Mouse (Mus musculus): Measurements from ENCODE around the gene Daam2. TPM values are rescaled to one million over a fixed set of nuclear protein-coding genes. Genes with fewer than 3 reads are reported as not detected.
A peak's percentile ranks its signal among the peaks of the same experiment; 100 is the strongest.

Daam2 gene
- polyA plus RNA-seq, 1 experiment = 8.7 TPM

DNA sequence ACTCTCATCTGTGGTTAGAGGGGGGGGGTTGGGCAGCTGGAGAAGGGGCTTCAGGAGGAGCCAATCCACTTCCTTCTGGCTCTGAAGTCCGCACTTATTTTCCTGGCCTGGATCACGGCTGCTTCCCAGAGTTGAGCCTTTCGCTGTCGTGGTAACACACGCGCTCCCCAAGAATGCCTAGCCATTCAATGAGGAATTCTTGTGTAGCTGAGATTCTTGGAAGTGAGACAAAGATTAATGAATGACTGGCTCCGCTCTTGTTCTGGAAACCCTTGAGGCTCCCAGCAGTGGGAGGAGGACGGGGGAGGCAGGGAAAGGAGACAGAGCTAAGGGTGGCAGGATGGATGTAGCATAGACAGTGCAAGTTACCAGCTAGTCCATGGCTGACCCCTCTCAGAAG lies 24.9 kb downstream of the Daam2 start:
- no peak for DNase-seq

GRCm38 (mm10) chr17:49535580-49535979 lies 28.6 kb downstream of the Daam2 start:
- H3K4me3 ChIP-seq (replicated peaks; ENCODE audit: extremely low read depth, low read depth, low read length) = no peak overlapping the region
- peaks cover 2% of the 10 kb centered on the region; the same call in 1 of the 2 replicates for H3K4me1 ChIP-seq (ENCODE audit: control insufficient read depth, insufficient read depth, low read length)
- TF ChIP-seq POLR2A (IDR thresholded peaks at IDR 0.05; ENCODE audit: borderline replicate concordance, extremely low read depth, low read depth, low read length) (no peak), CTCF (IDR thresholded peaks at IDR 0.05; ENCODE audit: insufficient read depth, low read length) (no peak)
- 31% methylated on average over 4 of the region's 4 CpGs for WGBS
- DNase-seq = no peak

More for the DNA sequence above, 24.9 kb downstream of the Daam2 start:
- Histone ChIP-seq H3K4me3 (replicated peaks; ENCODE audit: extremely low read depth, low read depth, low read length) (no peak overlapping the region), H3K4me1 (ENCODE audit: control insufficient read depth, insufficient read depth, low read length) (peaks cover 2% of the 10 kb centered on the region; the same call in 1 of the 2 replicates)
- 37% methylated on average over 8 of the region's 8 CpGs for WGBS
- TF ChIP-seq CTCF (IDR thresholded peaks at IDR 0.05; ENCODE audit: insufficient read depth, low read length) (no peak), POLR2A (IDR thresholded peaks at IDR 0.05; ENCODE audit: borderline replicate concordance, extremely low read depth, low read depth, low read length) (no peak)

- TF ChIP-seq CTCF (IDR thresholded peaks at IDR 0.05; ENCODE audit: insufficient read depth, low read length) (no peak), POLR2A (IDR thresholded peaks at IDR 0.05; ENCODE audit: borderline replicate concordance, extremely low read depth, low read depth, low read length) (no peak)
- H3K4me1 ChIP-seq (ENCODE audit: control insufficient read depth, insufficient read depth, low read length) = peaks cover under 1% of the 10 kb centered on the region; the same call in 1 of the 2 replicates
- WGBS = 45% methylated on average over 9 of the region's 9 CpGs
- DNase-seq = no peak
- H3K4me3 ChIP-seq (replicated peaks; ENCODE audit: extremely low read depth, low read depth, low read length) = no peak overlapping the region
Measured at GRCm38 (mm10) chr17:49534267-49534719, 29.9 kb downstream of the Daam2 start.

DNA sequence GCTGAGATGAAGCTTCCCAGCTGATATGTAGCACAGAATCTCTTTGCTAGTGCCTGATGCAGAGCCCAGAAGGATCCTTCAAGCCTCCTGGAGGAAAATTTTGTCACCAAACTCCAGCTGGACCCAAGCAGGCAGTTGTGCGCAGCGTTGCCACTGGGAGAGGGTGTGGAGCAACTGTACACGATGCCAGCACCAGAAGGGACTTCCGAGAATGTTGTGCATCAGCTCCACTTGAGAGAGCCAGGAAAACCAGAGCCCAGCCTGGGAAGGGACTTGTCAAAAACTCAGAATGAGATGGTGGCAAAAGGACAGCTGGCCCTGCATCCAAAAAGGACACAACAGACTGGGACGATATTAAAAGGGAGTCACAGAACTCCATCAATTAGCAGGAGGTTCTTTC lies 32.5 kb downstream of the Daam2 start:
- no peak for TF ChIP-seq CTCF (IDR thresholded peaks at IDR 0.05; ENCODE audit: insufficient read depth, low read length)
- TF ChIP-seq POLR2A (IDR thresholded peaks at IDR 0.05; ENCODE audit: borderline replicate concordance, extremely low read depth, low read depth, low read length) = no peak
- no peak overlapping the region for H3K4me3 ChIP-seq (replicated peaks; ENCODE audit: extremely low read depth, low read depth, low read length)
- 64% methylated on average over 5 of the region's 5 CpGs for WGBS
- no peaks in the 10 kb centered on the region for H3K4me1 ChIP-seq (ENCODE audit: control insufficient read depth, insufficient read depth, low read length)
- DNase-seq = no peak

DNA sequence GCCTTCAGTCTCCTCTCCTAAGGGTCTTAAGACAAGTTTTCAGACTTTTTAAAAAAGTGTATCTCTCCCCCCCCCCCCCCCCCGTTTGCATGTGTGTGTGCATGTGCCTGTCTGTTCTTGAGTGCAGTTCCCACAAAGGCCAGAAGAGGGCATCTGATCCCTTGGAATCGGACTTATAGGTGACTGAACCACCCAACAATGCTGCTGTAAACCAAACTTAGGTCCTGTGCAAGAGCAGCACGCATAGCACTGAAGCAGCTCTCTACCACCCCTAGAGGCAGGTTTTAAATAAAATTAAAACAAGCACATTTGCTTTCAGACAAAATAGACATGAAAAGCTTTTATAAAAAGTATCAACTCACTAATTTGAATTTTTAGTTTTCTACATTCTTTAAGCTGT lies 33.9 kb downstream of the Daam2 start:
- Histone ChIP-seq H3K4me1 (ENCODE audit: control insufficient read depth, insufficient read depth, low read length) (no peaks in the 10 kb centered on the region), H3K4me3 (replicated peaks; ENCODE audit: extremely low read depth, low read depth, low read length) (no peak overlapping the region)
- 27% methylated on average over 3 of the region's 3 CpGs for WGBS
- no peak for TF ChIP-seq POLR2A (IDR thresholded peaks at IDR 0.05; ENCODE audit: borderline replicate concordance, extremely low read depth, low read depth, low read length)
- TF ChIP-seq CTCF (IDR thresholded peaks at IDR 0.05; ENCODE audit: insufficient read depth, low read length) = peak; percentile 47
- DNase-seq = peak; percentile 51

DNA sequence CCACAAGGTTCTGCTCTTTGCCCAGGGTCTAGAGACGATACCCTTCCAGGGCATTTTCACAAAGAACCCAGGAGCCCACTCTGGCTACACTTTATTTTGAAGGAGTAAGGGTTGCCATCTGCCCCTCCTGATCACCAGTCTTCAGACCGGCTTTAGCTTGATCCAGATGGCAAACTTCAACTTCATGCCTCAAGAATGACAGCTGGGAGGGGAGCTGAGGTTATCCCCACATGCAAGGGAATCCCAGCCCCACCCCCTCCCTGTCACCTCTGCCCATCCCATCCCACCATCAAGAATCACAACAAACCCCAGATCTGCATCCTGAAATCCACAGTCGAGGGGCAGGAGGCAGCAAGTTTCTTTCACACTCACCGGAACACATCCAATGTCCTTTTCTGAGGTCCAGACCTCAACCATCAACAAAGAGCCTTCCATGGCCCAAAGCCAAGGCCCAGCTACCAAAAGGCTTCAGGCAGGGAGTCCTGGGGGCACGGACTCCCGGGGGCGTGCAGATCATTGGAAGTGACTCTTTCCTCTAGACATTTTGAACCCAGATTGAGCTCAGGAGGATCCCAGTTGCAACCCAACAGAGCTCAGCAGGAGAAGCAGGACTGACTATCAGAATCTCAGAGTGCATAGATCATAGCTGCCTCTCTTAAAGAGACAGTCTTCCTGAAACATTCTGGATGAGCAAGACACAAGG lies 35.5 kb downstream of the Daam2 start:
- no peak for DNase-seq
- no peak overlapping the region for H3K4me3 ChIP-seq (replicated peaks; ENCODE audit: extremely low read depth, low read depth, low read length)
- TF ChIP-seq POLR2A (IDR thresholded peaks at IDR 0.05; ENCODE audit: borderline replicate concordance, extremely low read depth, low read depth, low read length) (no peak), CTCF (IDR thresholded peaks at IDR 0.05; ENCODE audit: insufficient read depth, low read length) (no peak)
- H3K4me1 ChIP-seq (ENCODE audit: control insufficient read depth, insufficient read depth, low read length) = no peaks in the 10 kb centered on the region
- 56% methylated on average over 7 of the region's 7 CpGs for WGBS

DNA sequence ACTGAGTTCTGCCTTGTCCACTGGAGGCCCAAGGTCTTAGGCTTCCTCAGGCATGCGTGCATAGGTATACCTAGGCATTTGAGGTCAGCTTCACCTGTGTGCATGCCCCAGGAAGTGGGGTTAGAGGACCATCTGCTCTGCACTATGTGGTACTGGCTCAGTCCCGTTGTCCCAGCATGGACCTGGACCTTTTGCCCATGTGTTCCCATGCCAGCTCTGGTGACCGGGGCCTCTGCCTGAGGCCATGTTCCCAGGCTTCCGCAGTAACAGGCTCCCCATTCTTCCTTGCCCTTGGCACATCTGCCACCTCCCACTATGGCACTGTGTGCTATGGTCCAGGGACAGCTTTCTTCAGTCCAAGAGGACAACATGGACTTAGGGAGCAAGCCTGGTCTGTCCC lies 36.1 kb downstream of the Daam2 start:
- WGBS = 79% methylated on average over 4 of the region's 4 CpGs
- no peak overlapping the region for H3K4me3 ChIP-seq (replicated peaks; ENCODE audit: extremely low read depth, low read depth, low read length)

GRCm38 (mm10) chr17:49526566-49526965 lies 37.6 kb downstream of the Daam2 start:
- DNase-seq = no peak
- WGBS = 84% methylated on average over 5 of the region's 5 CpGs
- TF ChIP-seq POLR2A (IDR thresholded peaks at IDR 0.05; ENCODE audit: borderline replicate concordance, extremely low read depth, low read depth, low read length) = no peak
- H3K4me1 ChIP-seq (ENCODE audit: control insufficient read depth, insufficient read depth, low read length) = no peaks in the 10 kb centered on the region
- no peak overlapping the region for H3K4me3 ChIP-seq (replicated peaks; ENCODE audit: extremely low read depth, low read depth, low read length)

More for the DNA sequence above, 36.1 kb downstream of the Daam2 start:
- no peaks in the 10 kb centered on the region for H3K4me1 ChIP-seq (ENCODE audit: control insufficient read depth, insufficient read depth, low read length)
- no peak for TF ChIP-seq CTCF (IDR thresholded peaks at IDR 0.05; ENCODE audit: insufficient read depth, low read length)
- TF ChIP-seq POLR2A (IDR thresholded peaks at IDR 0.05; ENCODE audit: borderline replicate concordance, extremely low read depth, low read depth, low read length) = no peak
- no peak for DNase-seq

DNA sequence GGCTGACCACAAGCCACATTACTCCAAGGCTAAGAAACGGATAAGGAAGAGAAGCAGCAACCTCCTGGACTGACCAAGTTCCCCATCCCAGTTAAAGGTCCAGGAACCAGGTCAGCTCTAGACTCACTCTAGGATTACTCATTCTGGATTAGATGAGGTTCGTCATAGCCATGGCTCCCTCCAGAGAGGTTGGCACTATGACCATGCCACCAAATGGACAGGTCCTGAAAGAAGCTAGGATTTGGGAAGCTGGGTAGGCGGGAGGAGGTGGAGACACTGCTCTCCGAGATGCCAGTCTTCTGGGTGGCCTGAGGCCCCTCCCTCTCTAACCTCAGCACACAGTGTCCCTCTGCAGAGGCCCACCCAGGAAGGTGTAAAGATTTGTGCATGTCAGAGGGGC lies 38.2 kb downstream of the Daam2 start:
- H3K4me1 ChIP-seq (ENCODE audit: control insufficient read depth, insufficient read depth, low read length) = no peaks in the 10 kb centered on the region
- no peak for DNase-seq
- TF ChIP-seq POLR2A (IDR thresholded peaks at IDR 0.05; ENCODE audit: borderline replicate concordance, extremely low read depth, low read depth, low read length) = no peak
- no peak for TF ChIP-seq CTCF (IDR thresholded peaks at IDR 0.05; ENCODE audit: insufficient read depth, low read length)
- no peak overlapping the region for H3K4me3 ChIP-seq (replicated peaks; ENCODE audit: extremely low read depth, low read depth, low read length)
- 80% methylated on average over 4 of the region's 4 CpGs for WGBS

- DNase-seq = no peak
- TF ChIP-seq POLR2A (IDR thresholded peaks at IDR 0.05; ENCODE audit: borderline replicate concordance, extremely low read depth, low read depth, low read length) (no peak), CTCF (IDR thresholded peaks at IDR 0.05; ENCODE audit: insufficient read depth, low read length) (no peak)
- no peaks in the 10 kb centered on the region for H3K4me1 ChIP-seq (ENCODE audit: control insufficient read depth, insufficient read depth, low read length)
- WGBS = 41% methylated on average over 2 of the region's 2 CpGs
- H3K4me3 ChIP-seq (replicated peaks; ENCODE audit: extremely low read depth, low read depth, low read length) = no peak overlapping the region
Measured at GRCm38 (mm10) chr17:49524584-49524983, 39.6 kb downstream of the Daam2 start.
